Mouse (Mus musculus) frontal cortex, adult 2 months (tissue): Measurements from ENCODE around the gene Zbtb44. TPM values are rescaled to one million over a fixed set of nuclear protein-coding genes. Genes with fewer than 3 reads are reported as not detected.

Source experiments
- DNase-seq, 2 experiments: peaks; one replicate each; pipeline ENCODE4 v3.0.0; 2022; ENCODE audit warnings: low spot score in 1 of 2; ENCODE audit errors: extremely low spot score in 1 of 2
- polyA plus RNA-seq: library from polyadenylated mRNA; depleted of rRNA; stranded (reverse); fragments of >200 nt; gene quantifications from 2 replicates; pipeline ENCODE4 v1.2.3, GENCODE M21; 2012; rRNA removed

Gene Zbtb44
- polyA plus RNA-seq, 1 experiment = 9.5 TPM

DNA sequence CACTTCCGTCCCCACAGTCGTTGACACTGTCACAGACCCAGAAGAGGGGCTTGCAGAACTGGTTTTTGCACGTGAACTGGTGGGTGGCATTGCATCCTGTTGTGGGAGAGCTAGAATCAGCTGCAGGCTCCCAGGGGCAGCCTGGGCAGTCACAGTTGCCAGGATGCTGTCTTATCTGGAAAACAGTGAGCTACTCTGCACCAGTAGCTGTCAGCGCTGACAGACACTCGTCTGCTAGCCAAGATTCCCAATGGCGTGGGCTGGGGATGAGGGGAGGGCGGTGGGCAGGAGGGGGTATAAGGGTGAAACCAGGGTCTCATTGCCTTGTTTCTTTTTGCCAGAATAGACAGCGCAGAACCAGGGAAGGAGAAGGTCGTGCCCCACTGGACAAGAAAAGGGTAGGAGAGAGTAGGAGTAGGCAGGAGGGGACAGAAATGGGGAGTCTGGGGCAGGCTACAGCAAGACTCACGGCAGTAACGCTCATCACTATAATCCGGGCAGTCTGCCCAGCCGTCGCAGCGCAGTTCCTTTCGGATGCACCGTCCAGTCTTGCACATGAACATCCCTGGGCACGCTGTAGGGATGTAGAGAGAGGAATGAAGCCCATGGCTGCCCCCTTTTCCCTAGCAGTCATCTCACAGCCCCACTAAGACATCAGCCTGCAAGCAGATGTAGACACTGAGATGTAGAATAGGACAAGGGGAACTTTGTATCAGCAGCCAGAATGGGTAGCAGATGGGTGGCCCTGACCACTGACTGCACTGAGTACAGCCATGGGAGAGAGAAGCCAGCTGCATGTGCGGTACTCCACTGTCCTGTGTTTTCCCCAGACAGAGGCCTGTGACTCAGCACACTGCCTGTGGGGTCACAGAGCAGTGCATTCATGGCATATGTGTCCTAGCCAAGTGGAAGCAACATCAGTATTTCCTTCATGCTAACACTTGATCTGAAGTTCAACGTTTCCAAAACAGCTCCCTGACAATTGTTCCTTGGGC, 66.9 kb downstream of the Zbtb44 start:
- no peak for DNase-seq

DNA sequence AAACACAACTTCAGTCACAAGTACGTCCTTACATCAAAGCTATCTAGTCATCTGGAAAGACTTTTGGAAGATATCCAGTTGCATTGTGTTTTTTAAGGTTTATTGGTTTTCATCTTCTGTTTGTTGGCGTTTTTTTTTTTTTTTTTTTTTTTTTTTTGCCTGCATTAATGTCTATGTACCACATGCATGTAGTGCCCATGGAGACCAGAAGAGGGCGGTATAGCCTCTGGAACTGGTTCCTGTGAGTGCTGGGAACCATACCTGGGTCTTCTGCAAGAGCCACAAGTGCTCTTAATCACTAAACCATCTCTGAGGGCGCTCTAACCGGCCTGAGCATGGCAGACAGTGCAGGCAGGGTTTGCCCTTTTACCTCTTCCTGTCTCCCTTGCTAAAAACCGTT, 67.7 kb downstream of the Zbtb44 start:
- no peak for DNase-seq

DNA sequence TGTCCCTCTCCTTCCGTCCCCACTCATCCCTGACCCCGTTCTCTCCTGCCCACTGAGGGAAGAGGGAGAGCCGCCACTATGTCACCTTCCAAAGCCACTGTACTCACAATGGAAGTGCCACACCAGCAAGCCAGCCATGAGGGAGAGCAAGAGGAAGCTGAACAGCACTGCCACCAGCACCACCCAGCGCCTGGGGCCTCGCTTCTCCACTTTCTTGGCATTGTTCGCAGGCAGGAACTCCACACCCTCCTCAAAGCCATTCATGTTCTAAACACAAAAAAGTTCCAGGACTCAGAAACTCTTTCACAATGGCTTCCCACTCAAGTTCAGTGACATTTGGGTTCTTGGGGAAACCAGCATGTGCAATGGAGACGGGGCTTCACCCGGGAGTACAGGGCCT, 78.0 kb downstream of the Zbtb44 start:
- no peak for DNase-seq

DNA sequence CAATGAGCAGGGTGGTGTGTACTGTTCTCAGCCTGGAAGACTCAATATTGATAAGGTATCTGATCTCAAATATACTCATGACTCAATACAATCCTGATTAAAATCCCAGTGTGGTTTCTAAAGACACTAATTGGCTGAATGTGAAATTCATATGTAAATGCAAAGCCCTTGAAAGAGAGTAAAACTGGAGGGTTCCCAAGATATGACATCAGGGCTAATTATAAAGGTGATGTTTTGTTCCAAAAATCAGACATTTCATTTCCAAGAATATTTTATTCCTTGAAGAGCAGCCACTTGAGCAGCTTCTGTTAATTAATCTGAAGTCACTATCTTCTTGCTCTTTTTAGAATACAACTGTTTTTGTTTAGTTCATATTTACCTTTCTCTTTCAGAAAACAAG, 85.1 kb downstream of the Zbtb44 start:
- peak in 1 of 2 experiments; percentile 36 for DNase-seq

DNA sequence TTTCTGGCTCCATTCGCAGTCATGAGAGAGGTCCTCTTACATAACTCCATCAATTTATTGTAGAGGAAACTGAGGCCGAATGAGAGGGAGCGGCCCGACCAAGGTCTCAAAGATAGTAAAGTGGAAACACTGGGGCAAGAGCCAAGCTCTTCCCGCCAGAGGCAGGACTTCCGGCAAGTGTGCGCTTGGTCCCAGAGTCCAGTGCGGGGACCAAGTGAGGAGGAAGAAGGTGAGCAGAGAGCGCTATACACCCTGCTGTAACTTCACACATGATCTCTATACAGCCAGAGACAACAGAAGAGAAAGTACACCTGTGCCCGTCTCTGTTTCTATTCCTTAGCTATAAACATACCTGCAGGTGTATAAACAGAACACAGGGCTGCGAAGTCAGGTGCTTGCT, 86.6 kb downstream of the Zbtb44 start:
- no peak for DNase-seq

DNA sequence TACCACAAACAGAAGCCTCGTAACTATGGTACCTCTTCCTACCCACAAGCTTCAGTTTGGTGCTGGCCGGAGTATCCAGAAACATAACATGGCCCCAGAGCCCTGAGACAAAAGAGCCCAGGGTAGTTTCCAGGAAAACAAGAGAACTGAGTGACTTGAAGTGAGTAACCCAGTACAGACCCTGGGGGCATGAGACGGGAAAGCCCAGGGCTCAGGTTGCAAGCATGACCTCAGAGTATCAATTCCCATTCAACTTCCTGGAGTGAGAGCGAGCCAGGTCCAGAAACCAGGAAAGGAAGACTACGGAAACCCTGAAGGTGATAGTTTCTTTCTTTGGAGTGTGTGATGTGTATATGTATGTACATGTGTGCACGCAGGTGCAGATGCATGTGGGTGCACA, 87.0 kb downstream of the Zbtb44 start:
- DNase-seq = no peak

DNA sequence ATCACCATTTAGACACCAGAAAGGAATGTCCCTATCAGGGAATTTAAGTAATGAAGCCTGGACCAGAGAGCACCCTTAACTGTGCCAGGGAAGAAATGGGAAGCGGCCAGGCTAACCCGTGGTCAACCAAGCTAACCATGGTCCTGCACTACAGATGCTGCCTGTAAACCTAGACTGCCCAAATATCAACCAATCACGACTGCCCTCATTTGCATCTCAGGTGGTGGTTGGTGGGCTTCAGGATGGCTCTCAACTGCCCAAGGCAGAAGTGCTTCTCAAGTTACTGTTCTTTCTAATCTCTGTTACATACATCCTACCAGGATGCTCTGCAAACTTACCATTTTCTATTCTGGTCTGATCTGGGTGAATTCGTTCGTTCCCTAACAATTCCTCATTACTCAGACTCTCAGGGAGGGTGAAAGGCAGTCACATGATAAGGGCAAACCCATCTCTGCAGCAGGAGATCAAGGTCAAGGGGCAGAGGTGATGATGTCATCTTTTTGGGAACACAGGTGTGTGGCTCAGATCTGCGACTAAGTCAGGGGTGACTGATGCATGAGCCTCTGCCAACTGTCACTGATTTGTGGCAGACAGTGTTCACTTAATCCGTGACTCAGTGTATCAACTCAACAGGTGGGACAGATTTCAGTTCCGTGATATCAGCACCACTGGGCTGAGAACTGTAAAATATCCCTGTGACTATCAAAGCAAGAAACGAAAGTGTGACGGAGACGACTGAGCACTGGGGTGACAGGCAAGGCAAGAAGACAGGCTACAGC, 88.3 kb downstream of the Zbtb44 start:
- DNase-seq = no peak

DNA sequence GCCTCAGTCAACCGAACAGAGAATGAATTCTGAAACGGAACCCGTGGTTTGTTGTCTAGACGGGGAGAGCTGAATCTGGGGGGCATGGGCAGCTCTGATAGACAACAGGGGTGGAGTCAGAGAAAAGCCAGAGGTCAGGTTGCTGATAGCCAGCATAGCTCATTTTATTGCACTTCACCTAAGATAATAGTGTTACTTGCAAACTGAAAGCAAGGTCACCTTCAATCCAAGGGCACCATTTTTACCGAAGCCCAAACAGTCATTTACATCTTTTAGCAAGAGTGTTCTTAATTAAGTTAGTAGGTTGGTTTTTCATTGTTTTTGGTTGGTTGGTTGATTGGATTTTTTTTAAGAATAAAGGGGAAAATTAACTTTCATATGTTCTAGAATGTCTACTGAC, 89.0 kb downstream of the Zbtb44 start:
- no peak for DNase-seq

DNA sequence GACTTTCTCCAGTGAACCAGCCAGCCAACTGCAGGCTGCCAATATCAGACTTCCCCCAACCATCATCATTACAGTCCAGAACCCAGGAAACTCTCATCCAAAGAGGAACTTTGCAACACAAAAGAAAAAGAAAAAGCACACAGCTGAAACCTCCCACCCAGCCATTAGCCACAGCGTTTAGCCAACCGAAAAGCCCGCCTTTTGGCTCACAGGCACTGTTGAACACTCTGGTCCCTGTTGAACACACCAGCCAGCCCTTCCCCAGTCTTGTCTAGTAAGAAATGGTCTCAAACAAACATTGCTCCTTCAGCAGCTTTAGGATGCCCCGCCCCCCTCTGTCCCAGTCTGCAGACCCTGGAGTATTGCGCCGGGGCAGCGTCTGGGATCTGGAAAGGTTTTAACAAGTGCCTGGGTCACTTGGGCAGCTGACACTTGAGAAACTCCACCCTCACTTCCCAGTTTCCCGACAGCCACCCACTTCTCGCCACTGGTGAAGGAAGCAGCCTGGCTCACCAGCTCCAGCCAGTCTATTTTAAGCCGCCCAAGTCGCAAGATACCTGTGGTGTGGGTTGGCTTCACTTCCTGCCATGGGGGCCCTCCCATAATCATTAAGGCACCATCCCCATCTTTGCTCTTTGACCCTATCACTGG, 89.6 kb downstream of the Zbtb44 start:
- no peak for DNase-seq

DNA sequence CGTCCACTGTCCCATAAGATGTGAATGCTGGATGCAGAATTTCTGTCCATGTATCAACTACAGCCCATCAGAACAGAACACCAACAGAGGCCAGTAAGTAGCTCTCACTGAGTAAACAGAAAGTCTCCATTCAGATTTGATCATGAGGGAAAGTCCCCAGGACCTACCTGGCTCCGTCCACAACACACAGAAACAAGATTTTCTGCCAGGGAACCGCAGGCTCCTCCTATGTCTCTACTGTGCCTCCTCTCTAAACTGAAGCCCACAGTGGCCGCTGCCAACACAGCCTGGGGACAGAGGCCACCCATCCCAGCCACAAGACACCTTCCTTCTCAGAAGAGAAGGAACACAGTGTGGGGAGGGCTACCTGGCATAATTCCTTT, 90.1 kb downstream of the Zbtb44 start:
- DNase-seq = no peak

DNA sequence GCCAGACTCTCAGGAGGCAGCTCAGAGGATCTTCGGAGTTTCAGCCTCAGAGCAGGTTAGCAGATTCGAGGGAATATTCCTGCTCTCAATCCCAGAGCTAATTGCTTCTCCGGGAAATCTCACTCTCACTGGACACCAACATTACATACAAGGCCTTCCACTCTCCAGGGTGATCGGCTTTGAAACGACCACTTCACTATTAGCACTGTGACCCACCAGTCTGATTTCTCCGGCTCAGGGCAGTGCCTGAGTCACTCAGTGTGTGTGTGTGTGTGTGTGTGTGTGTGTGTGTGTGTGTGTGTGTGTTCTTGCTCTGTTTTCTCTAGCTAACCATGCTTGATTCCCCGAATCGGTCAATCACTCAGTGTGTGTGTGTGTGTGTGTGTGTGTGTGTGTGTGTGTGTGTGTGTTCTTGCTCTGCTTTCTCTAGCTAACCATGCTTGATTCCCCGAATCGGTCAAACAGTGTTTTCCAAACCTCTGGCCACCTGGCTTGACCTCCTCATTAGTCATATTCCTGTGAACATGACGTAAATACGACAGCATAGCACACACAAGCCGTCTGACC, 92.1 kb downstream of the Zbtb44 start:
- DNase-seq = no peak

Other genes with a start within 250 kb of the Zbtb44 start
- 5.4 and 5.5 TPM in 2 replicates for gene Adamts15, start 108.2 kb upstream of the Zbtb44 start, polyA plus RNA-seq
- gene Adamts8, start 88.1 kb upstream of the Zbtb44 start, polyA plus RNA-seq = 1.5 and 1.7 TPM in 2 replicates
- gene St14, start 101.2 kb downstream of the Zbtb44 start, polyA plus RNA-seq = 0.56 and 0.76 TPM in 2 replicates
- 788 and 803 TPM in 2 replicates for gene Aplp2, start 181.2 kb downstream of the Zbtb44 start, polyA plus RNA-seq
- 20.5 and 21.2 TPM in 2 replicates for gene Prdm10, start 249.9 kb downstream of the Zbtb44 start, polyA plus RNA-seq